Comparison of ENCODE assay signal across 18 mouse cellular contexts in genomic region chr10:66782025-66782424, GRCm38 (mm10).
DNase-seq lines count a peak whose midpoint lies in the region; ATAC-seq and TF ChIP-seq lines count a peak whose summit lies in the region.
"Had no signal": no experiment of that assay in that cellular context is flagged by ENCODE, and none has a peak within 500 bp of the region (broad histone marks: within the 10 kb centered on the region; RNA-seq: fewer than 3 reads in every experiment).

No protein-coding gene starts in this region.

- H3K27me3 ChIP-seq in intestine, postnatal 0 days (replicated peaks; ENCODE audit: control insufficient read depth, insufficient read depth, low read length): no peaks in the 10 kb centered on the region
- H3K27me3 ChIP-seq in intestine, embryonic 15.5 days (replicated peaks): no peaks in the 10 kb centered on the region
- H3K27me3 ChIP-seq: hindbrain, embryonic 15.5 days; lung, embryonic 15.5 days had no signal

- no peak overlapping the region for H3K4me3 ChIP-seq in intestine, postnatal 0 days (ENCODE audit: low read depth, low read length)
- H3K4me3 ChIP-seq in intestine, embryonic 15.5 days (replicated peaks): no peak overlapping the region
- H3K4me3 ChIP-seq: heart, embryonic 10.5 days; hindbrain, embryonic 15.5 days; lung, embryonic 15.5 days had no signal

- no peaks in the 10 kb centered on the region for H3K9me3 ChIP-seq in intestine, postnatal 0 days (ENCODE audit: control insufficient read depth)
- H3K9me3 ChIP-seq in intestine, embryonic 15.5 days: no peaks in the 10 kb centered on the region
- H3K9me3 ChIP-seq: heart, embryonic 10.5 days; hindbrain, embryonic 15.5 days; lung, embryonic 15.5 days had no signal

- no peak for ATAC-seq in intestine, postnatal 0 days
- no peak for ATAC-seq in intestine, embryonic 15.5 days
- no peak for ATAC-seq in CD4-positive, CD25-positive, alpha-beta regulatory T cell, adult 4 months

- H3K4me1 ChIP-seq in intestine, postnatal 0 days (replicated peaks; ENCODE audit: control insufficient read depth, insufficient read depth, low read length): no peaks in the 10 kb centered on the region
- no peaks in the 10 kb centered on the region for H3K4me1 ChIP-seq in intestine, embryonic 15.5 days (replicated peaks)
- H3K4me1 ChIP-seq: hindbrain, embryonic 15.5 days; lung, embryonic 15.5 days had no signal

- H3K4me2 ChIP-seq in intestine, postnatal 0 days (replicated peaks; ENCODE audit: low read depth): no peak overlapping the region
- no peak overlapping the region for H3K4me2 ChIP-seq in intestine, embryonic 15.5 days (replicated peaks)
- H3K4me2 ChIP-seq: hindbrain, embryonic 15.5 days; lung, embryonic 15.5 days had no signal

- H3K9ac ChIP-seq in intestine, postnatal 0 days (ENCODE audit: low read depth, low read length): no peak overlapping the region
- no peak overlapping the region for H3K9ac ChIP-seq in intestine, embryonic 15.5 days
- H3K9ac ChIP-seq: hindbrain, embryonic 15.5 days; lung, embryonic 15.5 days had no signal

- WGBS in intestine, postnatal 0 days: 93% methylated on average over 5 of the region's 5 CpGs
- 96% methylated on average over 5 of the region's 5 CpGs for WGBS in intestine, embryonic 15.5 days

- TF ChIP-seq CTCF in intestine, postnatal 0 days (IDR thresholded peaks at IDR 0.05; ENCODE audit: low read depth): peak; percentile 30; the same call in 1 of the 2 replicates

- H3K27ac ChIP-seq in intestine, postnatal 0 days (ENCODE audit: low read depth, low read length): no peak overlapping the region
- no peak overlapping the region for H3K27ac ChIP-seq in intestine, embryonic 15.5 days
- H3K27ac ChIP-seq: heart, embryonic 10.5 days; hindbrain, embryonic 15.5 days; lung, embryonic 15.5 days had no signal

- H3K36me3 ChIP-seq in intestine, postnatal 0 days (ENCODE audit: control insufficient read depth, insufficient read depth): no peaks in the 10 kb centered on the region
- no peaks in the 10 kb centered on the region for H3K36me3 ChIP-seq in intestine, embryonic 15.5 days
- H3K36me3 ChIP-seq: heart, embryonic 10.5 days; hindbrain, embryonic 15.5 days; lung, embryonic 15.5 days had no signal

- peak; percentile 9 for DNase-seq in 3T3-L1 (ENCODE audit: low read depth, low spot score)
- DNase-seq in A20 (ENCODE audit: low read depth, low spot score): peak; percentile 30
- peak; percentile 57 for DNase-seq in R1 (ENCODE audit: low read depth, low spot score)
- DNase-seq in natural killer cell, adult 2 months (ENCODE audit: low spot score in 2 of 2): no peak
- DNase-seq: adrenal gland, adult 8-10 months; cerebellum, adult 11-12 months; gastrocnemius, postnatal 14 days; heart, postnatal 14 days; kidney, adult 8-10 months; layer of hippocampus, postnatal 36 days; midbrain, embryonic 14.5 days; thymus, adult 18-20 months had no signal

Comparison
In these comparisons a context has a peak if more than half of its experiments do, and no peak if none do; other contexts are left out.
1. DNase-seq: peak in 3T3-L1 (single experiment), A20 (single experiment) and R1 (single experiment); none in natural killer cell, adult 2 months (0 of 2).